Mouse (Mus musculus) skeletal muscle tissue, postnatal 0 days (tissue): Measurements from ENCODE around the gene Apc2. TPM values are rescaled to one million over a fixed set of nuclear protein-coding genes. Genes with fewer than 3 reads are reported as not detected.

Experiments
- microRNA-seq, 2 experiments: library from miRNA; unstranded; fragments of <30 nt; microRNA quantifications; one replicate each; pipeline ENCODE4; 2016
- polyA plus RNA-seq: library from polyadenylated mRNA; unstranded; fragments of >200 nt; fragmentation: Nextera tagmentation; extraction: Ambion mirVana; gene quantifications from 2 replicates; pipeline ENCODE4 v1.2.1, GENCODE M21; 2015

Apc2 gene
- polyA plus RNA-seq = 0.19 and 0.21 TPM in 2 replicates

DNA sequence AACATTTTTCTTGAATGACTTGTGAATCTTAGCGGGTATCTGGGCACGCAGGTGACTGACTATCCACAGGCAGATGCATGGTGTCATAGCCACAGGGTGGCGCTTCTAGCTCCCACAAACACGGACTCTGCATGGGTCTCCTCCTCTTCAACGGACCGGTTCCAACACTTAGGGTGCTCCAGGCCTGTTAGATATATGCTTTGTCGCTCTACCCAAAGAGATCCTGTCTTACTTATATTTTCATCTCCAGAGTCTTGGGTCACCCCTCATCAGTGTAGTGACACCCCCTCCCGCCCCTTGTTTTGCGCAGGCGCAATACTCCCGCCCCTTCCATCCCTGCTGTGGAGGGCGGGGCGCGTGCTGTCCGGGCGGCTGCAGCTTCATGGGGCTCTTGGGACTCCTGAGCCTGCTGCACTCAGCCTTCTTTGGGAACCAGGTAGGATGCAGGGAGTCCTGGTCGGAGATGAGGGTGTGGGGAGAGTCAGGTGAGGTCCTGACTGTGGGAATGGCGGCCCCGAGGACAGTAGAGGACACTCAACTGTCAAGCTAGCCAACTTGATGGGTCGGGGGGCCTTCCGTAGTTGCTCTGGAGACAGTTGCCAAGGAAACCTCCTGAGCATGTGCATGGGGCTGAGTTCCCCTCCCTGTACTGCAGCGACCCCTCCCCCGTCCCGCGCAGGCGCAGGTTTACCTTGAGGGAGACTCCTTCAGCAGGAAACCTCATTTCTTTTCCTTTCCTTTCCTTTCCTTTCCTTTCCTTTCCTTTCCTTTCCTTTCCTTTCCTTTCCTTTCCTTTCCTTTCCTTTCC, at the start of gene Apc2:
Gene Apc2 (plus strand): TSS at position 360 of the 808 bp plus-strand sequence.

DNA sequence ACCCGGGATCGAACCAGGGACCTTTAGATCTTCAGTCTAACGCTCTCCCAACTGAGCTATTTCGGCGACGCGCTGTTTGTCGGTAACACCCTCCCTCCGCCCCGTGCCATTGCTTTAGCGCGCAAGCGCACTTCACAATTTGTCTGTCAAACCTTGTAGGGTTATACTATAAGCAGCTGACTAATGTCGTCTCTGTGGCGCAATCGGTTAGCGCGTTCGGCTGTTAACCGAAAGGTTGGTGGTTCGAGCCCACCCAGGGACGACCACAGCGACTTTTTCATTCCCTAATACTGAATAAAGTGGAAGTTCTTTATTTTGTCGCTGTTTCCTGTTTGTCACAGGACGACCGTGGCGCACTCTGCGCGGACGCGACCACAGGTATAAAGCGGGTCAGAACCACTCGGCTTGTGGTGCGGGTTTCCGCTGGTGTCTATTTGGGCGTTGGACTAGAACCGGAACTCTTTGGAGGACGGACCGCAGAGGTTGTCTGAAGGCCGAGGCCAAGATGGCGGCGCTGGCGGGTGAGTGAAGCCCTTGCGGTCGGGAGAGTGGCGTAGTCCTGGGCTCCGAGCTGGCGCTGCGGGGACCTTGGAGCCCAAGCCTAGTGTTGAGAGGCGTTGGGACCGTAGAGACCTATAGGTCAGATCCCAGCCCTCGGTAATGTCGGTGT, 46.7 kb upstream of the Apc2 start, which contains the start of gene Ndufs7:
Gene Ndufs7 (plus strand): TSS at position 151 of the 670 bp plus-strand sequence.

DNA sequence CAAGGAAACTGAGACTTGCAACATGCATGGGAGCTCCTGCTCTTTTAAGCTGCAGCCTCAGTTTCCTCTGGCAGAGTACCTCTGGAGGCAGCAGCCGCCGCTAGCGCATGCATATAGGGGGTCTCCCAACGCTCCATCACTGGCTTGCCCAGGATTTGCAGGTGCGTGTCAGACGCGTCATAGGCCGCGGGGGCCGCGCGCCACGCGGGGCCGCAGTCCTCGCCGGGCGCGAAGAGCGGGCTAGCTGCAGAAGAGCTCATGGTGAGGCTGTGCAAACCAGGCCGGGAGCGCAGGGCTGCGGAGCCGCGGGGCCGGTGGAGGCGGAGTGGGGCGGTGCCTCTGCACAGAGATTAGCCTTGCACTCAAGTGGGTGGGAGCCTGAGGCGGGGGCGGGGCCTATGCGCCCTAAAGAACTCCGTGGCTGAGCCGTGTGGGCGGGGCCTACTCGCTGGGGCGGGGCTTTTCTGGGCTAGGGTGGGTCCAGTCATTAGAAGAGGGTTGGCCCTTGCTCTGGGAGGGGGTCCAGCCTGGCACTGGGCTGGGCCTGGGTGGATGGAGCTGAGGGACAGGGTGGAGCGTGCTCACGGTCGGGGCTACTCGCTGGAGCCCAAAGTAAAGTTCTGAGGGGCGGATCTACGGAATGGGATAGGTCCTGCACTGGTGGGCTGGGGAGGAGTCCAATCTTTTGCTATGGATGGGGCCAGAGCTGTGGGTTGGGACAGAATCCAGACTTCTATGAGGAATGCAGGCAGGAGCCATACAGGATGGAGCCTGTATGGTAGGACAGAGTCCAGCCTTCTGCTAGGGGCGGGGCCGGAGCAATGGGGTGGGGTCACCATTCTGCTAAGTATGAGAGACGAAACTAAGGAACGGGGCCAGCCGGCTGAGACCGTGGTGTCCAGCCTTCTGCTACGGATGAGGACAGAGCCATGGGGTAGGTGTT, 34.9 kb upstream of the Apc2 start, which contains the start of the genes Gamt and Dazap1:
Gene Gamt (minus strand): TSS at position 371 of the 943 bp plus-strand sequence.
Gene Dazap1 (plus strand): TSS at position 845 of the 943 bp plus-strand sequence.

DNA sequence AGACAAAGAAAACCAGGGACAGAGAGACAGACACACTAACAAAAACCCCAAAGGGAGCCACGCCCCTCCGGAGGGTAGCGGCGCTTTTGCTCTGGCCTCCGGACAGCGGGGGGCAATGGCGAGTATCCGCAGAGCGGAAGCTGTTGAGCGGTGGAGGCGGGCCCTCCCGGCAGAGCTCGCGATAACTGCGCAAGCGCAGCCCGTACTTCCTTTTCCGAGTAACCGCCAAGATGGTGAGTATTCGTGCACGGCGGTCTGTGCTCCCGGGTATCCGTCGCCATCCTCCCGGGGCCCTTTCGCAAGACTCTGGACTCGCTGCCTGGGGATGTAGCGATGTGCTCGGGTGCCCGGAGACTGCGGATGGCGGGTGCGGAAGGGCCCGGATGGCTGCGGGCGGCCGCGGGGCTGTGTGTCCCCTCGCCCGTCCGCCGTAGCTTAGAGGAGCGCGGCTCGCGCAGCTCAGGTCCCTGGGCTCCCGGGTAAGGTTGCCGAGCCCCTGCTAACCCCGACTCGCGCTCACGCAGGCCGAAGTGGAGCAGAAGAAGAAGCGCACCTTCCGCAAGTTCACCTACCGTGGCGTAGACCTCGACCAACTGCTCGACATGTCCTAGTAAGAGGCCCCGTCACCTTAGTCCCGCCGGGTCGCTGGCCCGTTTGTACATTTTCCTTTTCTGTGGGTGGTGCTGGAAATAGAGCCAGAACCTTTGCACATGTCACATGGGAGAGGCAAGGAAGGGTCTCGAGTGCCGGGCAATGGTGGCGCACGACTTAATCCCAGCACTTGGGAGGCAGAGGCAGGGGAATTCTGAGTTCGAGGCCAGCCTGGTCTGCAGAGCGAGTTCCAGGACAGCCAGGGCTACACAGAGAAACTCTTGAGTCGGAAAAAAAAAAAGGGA, 3.3 kb upstream of the Apc2 start, which contains the start of gene Rps15:
Gene Rps15 (plus strand): TSS at position 203 of the 896 bp plus-strand sequence.

DNA sequence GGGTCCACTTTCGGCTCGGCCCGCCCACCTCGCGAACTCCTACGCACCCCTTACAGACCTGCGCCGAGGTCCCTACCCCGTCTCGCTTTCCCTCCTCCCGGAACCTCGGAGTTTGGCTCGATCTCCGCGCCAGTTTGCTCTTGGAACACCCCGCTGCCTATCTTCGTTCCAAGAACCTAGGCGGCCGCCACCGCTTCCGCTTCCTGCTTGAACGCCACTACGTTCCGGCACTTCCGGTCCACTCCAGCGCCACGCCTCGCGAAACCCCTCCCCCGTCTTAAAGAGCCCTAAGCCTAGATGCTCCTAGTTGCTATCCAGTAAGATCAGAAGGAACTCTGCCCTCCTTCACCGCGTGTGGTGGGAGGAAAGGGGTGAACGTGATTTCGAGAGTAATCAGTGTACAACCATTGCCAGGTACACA, 24.6 kb downstream of the Apc2 start, which contains the start of gene 2310011J03Rik:
Gene 2310011J03Rik (minus strand): TSS at position 198 of the 421 bp plus-strand sequence.

DNA sequence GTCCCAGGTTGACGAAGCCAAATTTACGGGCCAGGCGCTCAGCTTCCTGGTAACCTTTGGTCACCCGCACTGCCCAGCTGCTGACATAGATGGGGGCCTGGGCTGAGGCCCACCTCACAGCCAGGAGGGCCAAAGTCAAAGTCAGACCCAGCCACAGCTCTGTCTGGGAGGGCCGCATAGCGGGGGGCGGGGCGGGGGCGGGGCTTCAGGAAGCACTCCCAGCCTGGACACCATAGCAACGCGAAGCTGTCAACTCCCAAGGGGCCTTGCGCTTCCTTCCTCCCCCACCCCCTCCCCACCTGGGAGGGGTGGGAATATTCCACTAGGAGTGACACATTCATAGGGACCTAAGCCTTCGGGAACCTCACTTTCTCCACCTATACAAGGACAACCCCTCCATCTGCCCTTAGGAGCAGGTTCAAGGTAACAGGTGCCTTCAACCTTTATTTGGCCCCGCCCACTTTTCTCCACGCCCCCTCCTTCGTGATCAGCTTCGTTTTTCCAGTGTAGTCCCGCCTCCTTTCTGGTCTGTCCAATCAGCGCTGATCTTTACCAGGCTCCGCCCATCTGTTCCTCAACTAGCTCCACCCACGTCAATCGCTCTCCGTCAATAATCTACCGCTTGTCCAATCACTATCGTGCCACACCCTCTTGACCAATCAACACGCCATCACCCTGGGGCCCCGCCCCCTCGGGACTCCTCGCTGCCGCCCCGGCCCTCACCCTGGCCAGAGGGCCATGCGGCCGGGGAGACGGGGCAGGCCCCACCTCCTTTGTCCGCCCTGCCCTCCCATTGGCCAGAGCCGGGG, 33.7 kb downstream of the Apc2 start, which contains the start of the genes Pcsk4 and Reep6:
Gene Pcsk4 (minus strand): TSS at position 226 of the 809 bp plus-strand sequence.
Gene Reep6 (plus strand): TSS at position 681 of the 809 bp plus-strand sequence.

DNA sequence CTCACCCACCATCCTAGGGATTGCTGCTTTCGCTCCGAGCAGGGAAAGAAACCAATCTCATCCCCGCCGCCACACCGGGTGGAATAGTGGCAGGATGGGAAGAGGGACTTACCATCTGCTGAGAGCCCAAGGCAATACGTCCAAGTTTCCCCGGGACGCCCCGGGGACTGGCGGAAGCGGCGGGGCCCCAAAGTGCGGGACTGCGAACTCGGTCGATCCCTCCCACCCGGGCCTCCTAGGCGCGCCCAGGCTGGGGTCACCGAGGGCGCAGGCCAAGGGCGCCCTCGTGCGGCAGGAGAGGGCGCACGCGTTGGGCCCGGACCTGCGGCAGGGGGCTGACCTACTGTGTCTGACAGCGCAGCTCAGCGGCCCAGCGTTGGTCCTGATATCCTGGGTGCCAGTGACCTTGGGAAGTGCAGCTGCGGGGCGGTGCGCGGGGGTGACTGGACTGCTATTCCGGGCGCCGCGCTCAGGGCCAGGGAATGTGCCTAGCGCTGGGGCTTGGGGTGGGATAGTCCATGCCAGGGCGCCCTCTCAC, 52.5 kb downstream of the Apc2 start, which contains the start of gene Adamtsl5:
Gene Adamtsl5 (minus strand): TSS at position 169 of the 538 bp plus-strand sequence.

DNA sequence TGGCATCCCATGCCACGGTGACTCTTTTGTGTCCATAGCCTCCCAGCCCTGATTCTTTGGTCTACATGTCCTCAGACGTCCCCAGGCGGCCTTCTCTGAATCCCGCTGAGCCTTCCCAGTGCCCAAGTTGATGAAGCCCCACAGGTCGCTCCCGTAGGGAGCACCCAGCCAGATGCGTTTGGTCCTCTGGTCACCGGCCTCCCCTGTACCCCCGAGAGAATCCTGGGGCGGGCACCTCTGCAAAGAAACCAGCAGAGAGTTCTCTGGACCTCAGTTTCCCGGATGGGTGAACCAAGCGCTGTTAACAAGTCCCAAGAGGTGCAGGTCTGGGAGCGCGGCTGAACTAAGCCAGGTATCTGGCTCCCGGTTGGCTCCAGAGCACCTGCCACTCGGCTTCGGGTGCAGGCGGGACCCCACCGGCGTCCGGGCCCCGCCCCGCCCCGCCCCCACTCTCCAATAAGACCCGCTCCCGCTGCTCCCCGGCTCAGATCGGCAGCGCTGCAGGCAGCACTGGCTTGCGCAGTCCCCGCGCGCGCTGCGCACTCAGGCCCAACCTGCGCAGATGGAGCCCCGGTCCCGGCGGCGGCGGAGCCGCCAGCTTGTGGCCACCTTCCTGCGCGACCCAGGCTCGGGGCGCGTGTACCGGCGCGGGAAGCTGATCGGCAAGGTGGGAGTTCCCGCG, 60.4 kb downstream of the Apc2 start, which contains the start of gene Plk5:
Gene Plk5 (plus strand): TSS at position 459 of the 682 bp plus-strand sequence.

Small RNA genes lying within 50 kb of the gene (microRNA-seq; reads per million reads assigned to microRNA genes)
- gene Mir6911 = 0.42 to 0.61 reads per million in 2 experiments

Other genes with a start within 250 kb of the Apc2 start
- 705 and 782 TPM in 2 replicates for gene Gpx4, start 248.8 kb upstream of the Apc2 start, polyA plus RNA-seq
- 4.7 and 5.6 TPM in 2 replicates for gene Sbno2, start 190.4 kb upstream of the Apc2 start, polyA plus RNA-seq
- gene Stk11, start 180.2 kb upstream of the Apc2 start, polyA plus RNA-seq = 13.9 and 16.6 TPM in 2 replicates
- gene Atp5d, start 157.3 kb upstream of the Apc2 start, polyA plus RNA-seq = 1,084 and 1,218 TPM in 2 replicates
- 0.37 and 0.73 TPM in 2 replicates for gene Cbarp, start 155.1 kb upstream of the Apc2 start, polyA plus RNA-seq
- 6.1 and 8.5 TPM in 2 replicates for gene Midn, start 147.7 kb upstream of the Apc2 start, polyA plus RNA-seq
- gene Cirbp, start 130.0 kb upstream of the Apc2 start, polyA plus RNA-seq = 202 and 207 TPM in 2 replicates
- gene 1600002K03Rik, start 123.0 kb upstream of the Apc2 start, polyA plus RNA-seq = 4.9 and 6.3 TPM in 2 replicates
- gene Efna2, start 116.5 kb upstream of the Apc2 start, polyA plus RNA-seq = 3.7 and 4.3 TPM in 2 replicates
- gene Mum1, start 69.5 kb upstream of the Apc2 start, polyA plus RNA-seq = 44.5 and 52.6 TPM in 2 replicates
- gene Ndufs7, start 46.9 kb upstream of the Apc2 start, polyA plus RNA-seq = 696 and 892 TPM in 2 replicates
- gene Gamt, start 35.0 kb upstream of the Apc2 start, polyA plus RNA-seq = 487 and 520 TPM in 2 replicates
- gene Dazap1, start 34.5 kb upstream of the Apc2 start, polyA plus RNA-seq = 25.6 and 28.9 TPM in 2 replicates
- gene Rps15, start 3.5 kb upstream of the Apc2 start, polyA plus RNA-seq = 529 and 552 TPM in 2 replicates
- gene 2310011J03Rik, start 24.6 kb downstream of the Apc2 start, polyA plus RNA-seq = 23.0 and 30.4 TPM in 2 replicates
- gene Pcsk4, start 33.5 kb downstream of the Apc2 start, polyA plus RNA-seq = 2.4 and 4.2 TPM in 2 replicates
- gene Reep6, start 34.0 kb downstream of the Apc2 start, polyA plus RNA-seq = 3.6 and 16.4 TPM in 2 replicates
- gene Adamtsl5, start 52.4 kb downstream of the Apc2 start, polyA plus RNA-seq = 12.6 and 13.8 TPM in 2 replicates
- gene Plk5, start 60.5 kb downstream of the Apc2 start, polyA plus RNA-seq = 0.14 and 0.23 TPM in 2 replicates
- gene Mex3d, start 91.7 kb downstream of the Apc2 start, polyA plus RNA-seq = 2.8 and 3.6 TPM in 2 replicates
- gene Mbd3, start 103.6 kb downstream of the Apc2 start, polyA plus RNA-seq = 82.3 and 101 TPM in 2 replicates
- gene Uqcr11, start 110.9 kb downstream of the Apc2 start, polyA plus RNA-seq = 1,315 and 1,562 TPM in 2 replicates
- 28.8 and 33.8 TPM in 2 replicates for gene Tcf3, start 137.7 kb downstream of the Apc2 start, polyA plus RNA-seq
- not detected in 2 replicates for gene Onecut3, start 198.9 kb downstream of the Apc2 start, polyA plus RNA-seq
- gene Atp8b3, start 243.1 kb downstream of the Apc2 start, polyA plus RNA-seq = 0.05 TPM in 1 of 2 replicates, not detected in the other